8 mouse cellular contexts compared by ENCODE assay signal in genomic region chr3:132949791-132950528, GRCm38 (mm10). TPM values are rescaled to one million over a fixed set of nuclear protein-coding genes. Genes with fewer than 3 reads are reported as not detected.
DNase-seq lines count a peak whose midpoint lies in the region; ATAC-seq and TF ChIP-seq lines count a peak whose summit lies in the region.

Gene Npnt, minus strand, starts transcription at chr3:132950291.

- TF ChIP-seq POLR2A in bone marrow macrophage, adult 2 months (IDR thresholded peaks at IDR 0.05; ENCODE audit: borderline replicate concordance, low read depth, low read length): no peak
- peak; percentile 73 for TF ChIP-seq POLR2A in myocyte (IDR thresholded peaks at IDR 0.05; ENCODE audit: insufficient read length, low read depth)

- no peaks in the 10 kb centered on the region for H3K9me3 ChIP-seq in liver, embryonic 11.5 days (ENCODE audit: control insufficient read depth, low read length)

- H3ac ChIP-seq in myocyte (ENCODE audit: control insufficient read depth, insufficient read length): peak within 1 kb of the TSS; percentile 32

- H3K36me3 ChIP-seq in liver, embryonic 11.5 days (ENCODE audit: control insufficient read depth, insufficient read depth, low read length): no peaks in the 10 kb centered on the region
- no peaks in the 10 kb centered on the region for H3K36me3 ChIP-seq in myocyte (ENCODE audit: control insufficient read depth, insufficient read depth)

- no peaks in the 10 kb centered on the region for H3K4me1 ChIP-seq in bone marrow macrophage, adult 2 months (ENCODE audit: control insufficient read depth, insufficient read depth, low read length)
- H3K4me1 ChIP-seq in liver, embryonic 11.5 days (replicated peaks; ENCODE audit: control insufficient read depth, insufficient read depth, low read length): 0 out of 2 replicates have a peak, but pooled peaks cover 3% of the 10 kb centered on the region

- peaks cover 4% of the 10 kb centered on the region for H3K79me2 ChIP-seq in myocyte (ENCODE audit: control insufficient read depth, insufficient read depth)

- TF ChIP-seq CTCF in bone marrow macrophage, adult 2 months (IDR thresholded peaks at IDR 0.05; ENCODE audit: low read depth, low read length): no peak

- DNase-seq in gastrocnemius, postnatal 10 days: peak; percentile 29
- no peak for DNase-seq in gastrocnemius, adult 18-20 months (ENCODE audit: low spot score)
- peak; percentile 47 for DNase-seq in kidney, adult 9 months
- peak; percentile 52 for DNase-seq in liver, embryonic 11.5 days (ENCODE audit: low spot score)
- peak; percentile 53 for DNase-seq in thymus, postnatal 14 days

- peaks cover 29% of the 10 kb centered on the region for H3K27me3 ChIP-seq in liver, embryonic 11.5 days (replicated peaks; ENCODE audit: control insufficient read depth, insufficient read depth, low read length)
- H3K27me3 ChIP-seq in myocyte (ENCODE audit: control insufficient read depth, insufficient read depth, insufficient read length): no peaks in the 10 kb centered on the region

- peak within 1 kb of the TSS; percentile 53 for H3K9ac ChIP-seq in liver, embryonic 11.5 days (ENCODE audit: low read depth, low read length)

- no peak within 1 kb of the TSS for H3K27ac ChIP-seq in bone marrow macrophage, adult 2 months (ENCODE audit: insufficient read depth, low read depth, low read length)
- no peak within 1 kb of the TSS for H3K27ac ChIP-seq in liver, embryonic 11.5 days (ENCODE audit: low read depth, low read length)

- H3K4me2 ChIP-seq in liver, embryonic 11.5 days: peak within 1 kb of the TSS; percentile 98
- H3K4me2 ChIP-seq in myocyte (ENCODE audit: low read depth): peak within 1 kb of the TSS; percentile 85

- H3K4me3 ChIP-seq in bone marrow macrophage, adult 2 months (ENCODE audit: insufficient read depth, low read length): peak within 1 kb of the TSS; percentile 68
- H3K4me3 ChIP-seq in liver, embryonic 11.5 days (ENCODE audit: low read depth, low read length): peak within 1 kb of the TSS; percentile 66
- H3K4me3 ChIP-seq in myocyte: peak within 1 kb of the TSS; percentile 56

- WGBS in liver, embryonic 11.5 days: under 1% methylated on average over 64 of the region's 82 CpGs

- ATAC-seq in granulocyte monocyte progenitor cell, adult 5-6 weeks (replicated peaks; ENCODE audit: poor library complexity, severe bottlenecking): peak; percentile 70
- peak; percentile 78 for ATAC-seq in liver, embryonic 11.5 days (replicated peaks; ENCODE audit: low FRiP score)

TF ChIP-seq in myocyte, 11 proteins besides CTCF, POLR2A, EP300 and RAD21:
- TF ChIP-seq E2F4 (IDR thresholded peaks at IDR 0.05; ENCODE audit: insufficient read depth): peak; percentile 14
- peak; percentile 65 for TF ChIP-seq POLR2AphosphoS2 (IDR thresholded peaks at IDR 0.05; ENCODE audit: insufficient read length, low read depth)
- TF ChIP-seq MYOD1 (IDR thresholded peaks at IDR 0.05; ENCODE audit: control insufficient read depth in 1 of 3, insufficient read length in 2 of 3, low read depth in 2 of 3): peak in 1 of 3 experiments; percentile 38
- no peak for TF ChIP-seq REST (IDR thresholded peaks at IDR 0.05; ENCODE audit: insufficient read depth, insufficient read length)

RNA-seq across cellular contexts. Expression of gene Npnt, which starts in this region (rescaled TPM):
- total RNA-seq in gastrocnemius, postnatal 10 days (2021): 10 to 100 TPM; 19.4 to 24.1 TPM
- total RNA-seq in gastrocnemius, adult 18-20 months (2021): 1 to 10 TPM; 1.6 to 5.6 TPM
- polyA plus RNA-seq in bone marrow macrophage, adult 2 months (2012; ENCODE audit: insufficient read depth, insufficient read length, missing spikeins): 0.24 TPM in 1 of 2 replicates, not detected in the other
- not detected in 2 replicates for total RNA-seq in granulocyte monocyte progenitor cell, adult 5-6 weeks (2014; fragmentation: Nextera tagmentation)
- total RNA-seq in granulocyte monocyte progenitor cell, adult 5-6 weeks (2017): not detected in 2 replicates
- 6.1 and 7.4 TPM in 2 replicates for polyA plus RNA-seq in liver, embryonic 11.5 days (2014; fragmentation: Nextera tagmentation; extraction: Ambion mirVana)
- polyA plus RNA-seq in myocyte (2012; fragmentation: generic; extraction: Trizol): 123 TPM

Comparison
In these comparisons a context has a peak if more than half of its experiments do, and no peak if none do; other contexts are left out.
1. RNA of gene Npnt (polyA plus RNA-seq): 123 TPM in myocyte (single experiment); 6.1 to 7.4 TPM in liver, embryonic 11.5 days and 0.24 TPM in bone marrow macrophage, adult 2 months; every median in the first group is over 10 times any median in the second.
2. Peak in ATAC-seq in granulocyte monocyte progenitor cell, adult 5-6 weeks; RNA of the gene not detected or under 1 TPM.
3. Peak in every context shown above with its lines, with median percentiles within 50 percentile points of each other: H3K4me3 ChIP-seq.